Mouse (Mus musculus) cerebellum, adult 9-10 months (tissue): ENCODE results near the gene Oas1g.
"Not testable (repeated sequence)": the region's sequence is repeated elsewhere in the genome, so short reads cannot be mapped to it uniquely, and the experiment has no call there.

Experiments used
- DNase-seq: peaks from one replicate; pipeline ENCODE4 v3.0.0; 2022

Gene Oas1g

GRCm38 (mm10) chr5:120888294-120888815, 942 bp upstream of the Oas1g start:
- DNase-seq, result not testable (repeated sequence)

- no peak for DNase-seq
Measured at GRCm38 (mm10) chr5:120887831-120888230, 418 bp upstream of the Oas1g start.

- DNase-seq, result not testable (repeated sequence)
Measured at GRCm38 (mm10) chr5:120881681-120882080, 5.7 kb downstream of the Oas1g start.

- not testable (repeated sequence) for DNase-seq
Measured at GRCm38 (mm10) chr5:120878803-120879202, 8.6 kb downstream of the Oas1g start.

GRCm38 (mm10) chr5:120877407-120877806, 10.0 kb downstream of the Oas1g start:
- DNase-seq, result not testable (repeated sequence)

GRCm38 (mm10) chr5:120876839-120877238, 10.6 kb downstream of the Oas1g start:
- DNase-seq, result peak; percentile 15

- no peak for DNase-seq
Measured at GRCm38 (mm10) chr5:120871469-120871868, 15.9 kb downstream of the Oas1g start.

GRCm38 (mm10) chr5:120870782-120871181, 16.6 kb downstream of the Oas1g start:
- DNase-seq, result no peak

GRCm38 (mm10) chr5:120870081-120870480, 17.3 kb downstream of the Oas1g start:
- no peak for DNase-seq

GRCm38 (mm10) chr5:120869436-120870015, 17.9 kb downstream of the Oas1g start:
- no peak for DNase-seq

- no peak for DNase-seq
Measured at GRCm38 (mm10) chr5:120865336-120865860, 22.0 kb downstream of the Oas1g start.

- no peak for DNase-seq
Measured at GRCm38 (mm10) chr5:120861121-120861520, 26.3 kb downstream of the Oas1g start, which contains the start of gene Oas1h. Oas1h (plus strand) TSS chr5:120861421.

- no peak for DNase-seq
Measured at GRCm38 (mm10) chr5:120859241-120859640, 28.2 kb downstream of the Oas1g start.

- DNase-seq, result peak; percentile 28
Measured at GRCm38 (mm10) chr5:120849601-120850136, 37.7 kb downstream of the Oas1g start.

- DNase-seq, result no peak
Measured at GRCm38 (mm10) chr5:120847067-120847466, 40.3 kb downstream of the Oas1g start, which contains the start of gene Oas1f. Oas1f (plus strand) TSS chr5:120847367.

GRCm38 (mm10) chr5:120844713-120845112, 42.7 kb downstream of the Oas1g start:
- DNase-seq, result no peak

GRCm38 (mm10) chr5:120836731-120837585, 50.5 kb downstream of the Oas1g start:
- DNase-seq, result peak; percentile 57

GRCm38 (mm10) chr5:120833335-120834280, 53.8 kb downstream of the Oas1g start:
- no peak for DNase-seq

GRCm38 (mm10) chr5:120831031-120831430, 56.4 kb downstream of the Oas1g start:
- no peak for DNase-seq
